Mouse (Mus musculus) lung, postnatal 0 days (tissue): ENCODE results near the gene Sox5. TPM values are rescaled to one million over a fixed set of nuclear protein-coding genes. Genes with fewer than 3 reads are reported as not detected.

ENCODE experiments used
- ATAC-seq: fragments of 200-750 bp; cut with Nextera tagmentation; 2 replicates; pipeline ENCODE4 v1.8.0; 2017; ENCODE audit warnings: moderate library complexity
- DNase-seq: peaks from one replicate; pipeline ENCODE4 v3.0.0-alpha.2; 2016; ENCODE audit warnings: low spot score
- H3K27ac ChIP-seq: fragments of 300-500 bp; sonication (generic); 2 replicates; pipeline ENCODE4 v1.5.1; 2014; ENCODE audit warnings: antibody characterized with exemption, mild to moderate bottlenecking, low read length, mixed read lengths
- H3K27me3 ChIP-seq: fragments of 300-500 bp; sonication (generic); replicated peaks from 2 replicates; pipeline ENCODE4 v1.6.1; 2014; ENCODE audit warnings: low read length, mixed read lengths; ENCODE audit not compliant: insufficient read depth
- H3K36me3 ChIP-seq: fragments of 300-500 bp; sonication (generic); 2 replicates; pipeline ENCODE4 v1.6.1; 2014; ENCODE audit warnings: low read length, mixed read lengths; ENCODE audit not compliant: insufficient read depth
- H3K4me1 ChIP-seq: fragments of 300-500 bp; sonication (generic); 2 replicates; pipeline ENCODE4 v1.6.1; 2014; ENCODE audit warnings: antibody characterized with exemption, low read depth, low read length, mixed read lengths; ENCODE audit not compliant: insufficient read depth
- H3K4me2 ChIP-seq: fragments of 300-500 bp; sonication (generic); replicated peaks from 2 replicates; pipeline ENCODE4 v1.6.1; 2014; ENCODE audit warnings: low read depth, mild to moderate bottlenecking, low read length, moderate library complexity, mixed read lengths
- H3K4me3 ChIP-seq: fragments of 300-500 bp; sonication (generic); 2 replicates; pipeline ENCODE4 v1.5.1; 2014; ENCODE audit warnings: low read depth, low read length
- H3K9ac ChIP-seq: fragments of 300-500 bp; sonication (generic); replicated peaks from 2 replicates; pipeline ENCODE4 v1.6.1; 2014; ENCODE audit warnings: low read depth, mild to moderate bottlenecking
- H3K9me3 ChIP-seq: fragments of 300-500 bp; sonication (generic); 2 replicates; pipeline ENCODE4 v1.6.1; 2016; ENCODE audit warnings: low read length, mixed read lengths
- CTCF ChIP-seq: IDR thresholded peaks from 2 replicates; pipeline ENCODE4 v1.5.1; 2016; ENCODE audit warnings: antibody characterized with exemption, mild to moderate bottlenecking
- EP300 ChIP-seq: IDR thresholded peaks from 2 replicates; pipeline ENCODE4 v1.6.1; 2016; ENCODE audit warnings: antibody characterized with exemption, mild to moderate bottlenecking, control low read depth
- WGBS: fragments of 180-500 bp; shearing (Covaris S2); extraction: QIAGEN DNeasy Blood & Tissue Kit; methylation state at CpG from one replicate; pipeline ENCODE4 v1.1.7; 2014; 5-methylcytosine and 5-hydroxymethylcytosine counted together
- polyA plus RNA-seq: library from polyadenylated mRNA; unstranded; fragments of >200 nt; fragmentation: Nextera tagmentation; extraction: Ambion mirVana; gene quantifications from 2 replicates; pipeline ENCODE4 v1.2.1, GENCODE M21; 2015

Sox5 gene
- polyA plus RNA-seq, 1 experiment from 2014 or later, result 9.8 TPM

DNA sequence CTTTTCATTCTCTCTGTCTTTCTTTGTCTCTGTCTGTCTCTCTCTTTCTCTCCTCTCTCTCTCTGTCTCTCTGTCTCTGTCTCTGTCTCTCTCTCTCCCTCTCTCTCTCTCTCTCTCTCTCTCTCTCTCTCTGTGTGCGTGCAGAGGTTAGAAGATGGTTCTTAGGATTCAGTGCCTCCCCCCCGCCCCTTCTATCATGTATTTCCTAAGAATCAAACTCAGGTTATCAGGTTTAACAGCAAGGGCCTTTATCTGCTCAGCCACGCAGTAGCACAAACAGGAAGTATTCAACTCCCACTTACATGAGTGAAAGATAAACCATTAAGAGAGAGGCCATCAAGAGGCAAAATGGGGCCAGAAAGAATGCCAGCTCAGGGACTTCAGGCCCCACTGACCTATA is 913.0 kb downstream of the Sox5 start:
- no peak for DNase-seq
- H3K4me2 ChIP-seq, result no peak overlapping the region
- ATAC-seq, result no peak
- WGBS, result 56% methylated on average over 3 of the region's 3 CpGs
- no peak overlapping the region for H3K4me3 ChIP-seq
- H3K4me1 ChIP-seq, result no peaks in the 10 kb centered on the region
- H3K9me3 ChIP-seq, result no peaks in the 10 kb centered on the region
- no peak overlapping the region for H3K9ac ChIP-seq
- H3K27ac ChIP-seq, result no peak overlapping the region
- no peaks in the 10 kb centered on the region for H3K27me3 ChIP-seq
- TF ChIP-seq CTCF, result no peak
- no peak for TF ChIP-seq EP300
- no peaks in the 10 kb centered on the region for H3K36me3 ChIP-seq

DNA sequence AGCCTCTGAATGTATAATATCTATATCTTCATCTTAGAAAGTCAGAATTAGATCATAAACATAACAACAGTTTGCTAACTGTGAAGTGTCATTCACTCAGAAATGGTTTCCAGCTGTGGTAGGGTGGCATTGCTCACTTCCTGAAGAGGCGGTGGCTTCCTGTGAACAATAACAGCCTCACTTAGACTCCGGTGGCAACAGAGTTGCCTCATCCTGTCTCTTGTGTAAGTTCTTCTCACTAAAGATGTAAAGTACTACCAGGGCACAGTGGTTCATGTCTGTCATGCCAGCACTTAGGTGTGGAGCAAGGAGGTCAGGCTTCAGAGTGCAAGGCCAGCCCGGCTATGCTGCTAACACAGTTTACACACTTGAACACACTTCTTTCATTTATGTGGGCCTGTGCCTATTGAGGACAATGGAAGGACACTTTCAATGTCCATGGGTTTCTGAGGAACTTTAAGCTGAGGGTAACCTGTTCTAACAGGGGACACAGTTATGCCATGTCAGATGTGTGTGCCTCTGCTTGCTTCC is 913.6 kb downstream of the Sox5 start:
- Histone ChIP-seq H3K9ac (no peak overlapping the region), H3K27me3 (no peaks in the 10 kb centered on the region), H3K4me1 (no peaks in the 10 kb centered on the region), H3K4me2 (no peak overlapping the region), H3K36me3 (no peaks in the 10 kb centered on the region), H3K9me3 (no peaks in the 10 kb centered on the region), H3K4me3 (no peak overlapping the region), H3K27ac (no peak overlapping the region)
- ATAC-seq, result peak; percentile 48; the same call in 1 of the 2 replicates
- no peak for TF ChIP-seq CTCF
- TF ChIP-seq EP300, result 0 out of 2 replicates have a peak, but pooled peaks have one; percentile 24
- 49% methylated on average over 3 of the region's 3 CpGs for WGBS
- DNase-seq, result peak; percentile 44

DNA sequence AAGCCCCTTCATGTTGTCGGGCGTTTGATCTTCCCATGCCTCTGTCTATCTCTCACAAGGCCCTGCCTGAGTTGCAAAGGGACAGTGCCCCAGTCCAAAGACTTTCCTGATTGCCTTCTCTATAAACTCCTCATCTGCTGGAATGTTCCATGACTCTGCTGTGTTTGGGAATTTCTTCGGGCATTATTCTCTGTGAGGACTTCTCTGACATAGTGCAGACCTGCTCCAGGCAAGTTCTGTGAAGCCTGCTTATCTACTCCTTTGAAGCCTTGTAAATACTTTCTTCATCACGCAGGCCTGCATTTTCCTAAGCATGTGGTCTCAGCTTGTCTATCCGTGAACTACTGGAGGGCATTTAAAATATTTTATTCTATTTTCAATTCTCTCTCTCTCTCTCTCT is 914.7 kb downstream of the Sox5 start:
- Histone ChIP-seq H3K27me3 (no peaks in the 10 kb centered on the region), H3K4me3 (no peak overlapping the region), H3K9ac (no peak overlapping the region), H3K4me1 (no peaks in the 10 kb centered on the region), H3K4me2 (no peak overlapping the region), H3K36me3 (no peaks in the 10 kb centered on the region), H3K9me3 (no peaks in the 10 kb centered on the region), H3K27ac (no peak overlapping the region)
- ATAC-seq, result no peak
- no peak for TF ChIP-seq EP300
- no peak for TF ChIP-seq CTCF
- WGBS, result 48% methylated on average over 5 of the region's 5 CpGs
- no peak for DNase-seq

DNA sequence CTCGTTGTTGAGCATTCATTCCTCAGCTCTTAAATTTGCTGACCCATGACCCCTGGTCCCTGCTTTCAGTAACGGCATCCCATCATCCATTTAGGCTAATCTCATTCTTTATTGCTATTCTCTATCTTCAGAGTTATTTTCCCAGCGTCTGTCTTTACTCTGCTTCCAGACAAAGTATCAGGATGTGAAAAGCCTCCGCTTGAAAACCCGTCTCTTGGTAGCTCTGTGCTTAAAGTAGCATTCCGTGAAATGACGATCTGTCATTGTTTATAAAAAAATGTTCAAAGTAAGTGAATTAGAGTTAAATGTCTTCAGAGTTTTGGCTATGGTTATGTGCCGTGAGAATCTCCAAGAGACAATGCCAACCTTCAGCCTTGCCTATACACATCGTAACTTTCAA is 915.2 kb downstream of the Sox5 start:
- DNase-seq (no peak), ATAC-seq (no peak)
- H3K36me3 ChIP-seq, result no peaks in the 10 kb centered on the region
- H3K9ac ChIP-seq, result no peak overlapping the region
- 54% methylated on average over 9 of the region's 9 CpGs for WGBS
- no peaks in the 10 kb centered on the region for H3K27me3 ChIP-seq
- no peak overlapping the region for H3K4me2 ChIP-seq
- H3K9me3 ChIP-seq, result no peaks in the 10 kb centered on the region
- TF ChIP-seq CTCF (no peak), EP300 (no peak)
- H3K27ac ChIP-seq, result no peak overlapping the region
- H3K4me3 ChIP-seq, result no peak overlapping the region
- no peaks in the 10 kb centered on the region for H3K4me1 ChIP-seq

DNA sequence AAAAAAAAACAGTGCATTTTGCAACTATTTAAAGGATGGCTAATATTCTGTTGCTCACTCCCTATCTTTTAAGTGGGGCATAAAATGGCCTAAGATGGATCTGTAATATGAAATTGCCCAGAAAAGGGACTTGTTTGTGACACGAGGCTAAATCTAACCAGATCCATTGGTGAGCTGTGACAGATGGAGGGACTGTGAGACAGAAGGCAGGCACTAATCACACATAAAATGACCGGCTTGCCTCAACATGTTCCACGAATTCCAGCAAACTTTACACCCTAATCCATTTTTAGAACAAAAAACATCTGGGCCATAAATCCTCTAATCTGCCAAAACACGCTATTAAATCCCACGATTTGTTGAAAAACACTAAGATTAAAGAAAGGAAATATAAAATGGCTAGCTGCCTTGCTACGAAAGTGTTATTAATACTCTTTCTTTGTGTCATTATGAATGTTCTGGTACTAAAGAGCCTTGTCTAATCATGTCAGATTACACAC is 919.1 kb downstream of the Sox5 start:
- 53% methylated on average over 6 of the region's 6 CpGs for WGBS

DNA sequence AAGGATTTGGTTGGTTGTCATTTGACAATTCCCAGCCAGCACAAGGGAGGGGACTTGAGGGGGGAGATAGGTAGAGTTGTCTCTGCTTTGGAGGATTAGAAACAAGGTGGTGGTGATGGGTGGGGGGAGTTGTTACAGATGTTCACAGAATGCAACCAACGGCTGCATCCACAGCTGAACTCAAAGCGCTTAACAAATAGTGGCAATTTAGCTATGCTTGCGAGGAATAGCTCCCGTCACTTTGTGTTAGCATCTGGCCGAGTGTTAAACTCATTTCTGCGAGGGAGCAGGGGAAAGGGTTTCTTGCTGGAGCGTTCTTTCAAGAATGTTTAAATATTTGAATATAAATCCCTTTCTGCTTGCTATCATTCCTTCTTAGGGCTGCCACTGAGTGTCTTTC is 921.7 kb downstream of the Sox5 start:
- DNase-seq (no peak), ATAC-seq (no peak)
- Histone ChIP-seq H3K4me3 (no peak overlapping the region), H3K4me2 (no peak overlapping the region), H3K4me1 (no peaks in the 10 kb centered on the region), H3K27me3 (0 out of 2 replicates have a peak, but pooled peaks cover 3% of the 10 kb centered on the region), H3K9ac (no peak overlapping the region), H3K27ac (no peak overlapping the region), H3K9me3 (no peaks in the 10 kb centered on the region), H3K36me3 (no peaks in the 10 kb centered on the region)
- no peak for TF ChIP-seq CTCF
- no peak for TF ChIP-seq EP300
- WGBS, result 73% methylated on average over 7 of the region's 7 CpGs

More for the DNA sequence above, 919.1 kb downstream of the Sox5 start:
- no peak overlapping the region for H3K4me2 ChIP-seq
- H3K36me3 ChIP-seq, result no peaks in the 10 kb centered on the region
- TF ChIP-seq CTCF, result no peak
- peak; percentile 20; the same call in 1 of the 2 replicates for TF ChIP-seq EP300
- H3K4me1 ChIP-seq, result no peaks in the 10 kb centered on the region
- DNase-seq (peak; percentile 42), ATAC-seq (peak; percentile 37; the same call in 1 of the 2 replicates)
- no peak overlapping the region for H3K4me3 ChIP-seq
- H3K27me3 ChIP-seq, result no peaks in the 10 kb centered on the region
- H3K27ac ChIP-seq, result no peak overlapping the region
- H3K9ac ChIP-seq, result no peak overlapping the region
- H3K9me3 ChIP-seq, result no peaks in the 10 kb centered on the region

DNA sequence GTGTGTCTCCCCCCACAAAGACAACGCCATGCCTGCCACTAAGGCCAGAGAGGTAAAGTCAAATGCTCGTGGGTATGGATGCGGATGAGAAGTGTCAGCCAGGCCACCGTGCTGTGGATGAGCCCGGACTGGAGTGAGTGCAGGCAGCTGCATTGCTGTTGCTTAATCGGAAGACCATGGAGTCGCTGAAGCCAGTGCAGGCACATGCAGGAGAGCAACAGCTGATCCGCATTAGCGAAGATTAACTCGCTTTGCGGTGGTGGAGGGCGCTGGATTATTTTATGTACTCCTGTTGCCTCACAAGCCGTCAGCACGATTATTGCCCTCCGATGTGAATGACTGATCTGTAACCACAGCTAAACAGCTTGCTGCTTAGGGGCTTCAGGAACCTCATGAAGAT is 922.2 kb downstream of the Sox5 start:
- H3K27me3 ChIP-seq, result 0 out of 2 replicates have a peak, but pooled peaks cover 3% of the 10 kb centered on the region
- no peak overlapping the region for H3K4me2 ChIP-seq
- ATAC-seq (no peak), DNase-seq (no peak)
- no peaks in the 10 kb centered on the region for H3K9me3 ChIP-seq
- no peak overlapping the region for H3K9ac ChIP-seq
- H3K4me3 ChIP-seq, result no peak overlapping the region
- H3K4me1 ChIP-seq, result no peaks in the 10 kb centered on the region
- no peaks in the 10 kb centered on the region for H3K36me3 ChIP-seq
- no peak for TF ChIP-seq EP300
- no peak for TF ChIP-seq CTCF
- WGBS, result 88% methylated on average over 15 of the region's 15 CpGs
- no peak overlapping the region for H3K27ac ChIP-seq
